Mouse (Mus musculus) E14TG2a.4 (cell line): ENCODE data around the gene Bmp5.

Source experiments
- CTCF ChIP-seq: conservative IDR thresholded peaks from 2 replicates; pipeline ENCODE4 v1.5.1; 2014; ENCODE audit warnings: low read length
- NANOG ChIP-seq: IDR thresholded peaks from 2 replicates; pipeline ENCODE4 v1.6.1; 2014; ENCODE audit warnings: borderline replicate concordance, low read length, mixed read lengths

- TF ChIP-seq CTCF (no peak), NANOG (no peak)
These were observed 12.0 kb downstream of the Bmp5 start for GRCm38 (mm10) chr9:75787121-75787520.
